Mouse (Mus musculus) intestine, postnatal 0 days (tissue): ENCODE results near the gene Usp3. TPM values are rescaled to one million over a fixed set of nuclear protein-coding genes. Genes with fewer than 3 reads are reported as not detected.
A peak's percentile ranks its signal among the peaks of the same experiment; 100 is the strongest.

Experiments used
- ATAC-seq: fragments of 200-750 bp; cut with Nextera tagmentation; 2 replicates; pipeline ENCODE4 v1.8.0; 2017; ENCODE audit warnings: mild to moderate bottlenecking, moderate TSS enrichment, moderate library complexity
- H3K27ac ChIP-seq: fragments of 300-500 bp; sonication (generic); 2 replicates; pipeline ENCODE4 v1.5.1; 2014; ENCODE audit warnings: mild to moderate bottlenecking, low read depth, low read length, moderate library complexity
- H3K27me3 ChIP-seq: fragments of 300-500 bp; sonication (generic); replicated peaks from 2 replicates; pipeline ENCODE4 v1.6.1; 2014; ENCODE audit warnings: low read length, mixed read lengths; ENCODE audit not compliant: control insufficient read depth, insufficient read depth
- H3K36me3 ChIP-seq: fragments of 300-500 bp; sonication (generic); 2 replicates; pipeline ENCODE4 v1.6.1; 2014; ENCODE audit warnings: mild to moderate bottlenecking, moderate library complexity; ENCODE audit not compliant: control insufficient read depth, insufficient read depth
- H3K4me1 ChIP-seq: fragments of 300-500 bp; sonication (generic); replicated peaks from 2 replicates; pipeline ENCODE4 v1.6.1; 2014; ENCODE audit warnings: antibody characterized with exemption, low read length, mixed read lengths; ENCODE audit not compliant: control insufficient read depth, insufficient read depth
- H3K4me2 ChIP-seq: fragments of 300-500 bp; sonication (generic); replicated peaks from 2 replicates; pipeline ENCODE4 v1.6.1; 2014; ENCODE audit warnings: low read depth, mild to moderate bottlenecking, moderate library complexity
- H3K4me3 ChIP-seq: fragments of 300-500 bp; sonication (generic); 2 replicates; pipeline ENCODE4 v1.5.1; 2014; ENCODE audit warnings: low read depth, low read length
- H3K9ac ChIP-seq: fragments of 300-500 bp; sonication (generic); 2 replicates; pipeline ENCODE4 v1.6.1; 2014; ENCODE audit warnings: mild to moderate bottlenecking, low read depth, low read length
- H3K9me3 ChIP-seq: fragments of 300-500 bp; sonication (generic); 2 replicates; pipeline ENCODE4 v1.6.1; 2016; ENCODE audit warnings: mixed run types; ENCODE audit not compliant: control insufficient read depth
- CTCF ChIP-seq: sonication (generic); IDR thresholded peaks from 2 replicates; pipeline ENCODE4 v1.5.1; 2016; ENCODE audit warnings: low read depth, mild to moderate bottlenecking, control low read depth, antibody characterized with exemption, moderate library complexity
- WGBS: fragments of 180-500 bp; shearing (Covaris S2); extraction: QIAGEN DNeasy Blood & Tissue Kit; methylation state at CpG from one replicate; pipeline ENCODE4 v1.1.7; 2014; 5-methylcytosine and 5-hydroxymethylcytosine counted together
- polyA plus RNA-seq: library from polyadenylated mRNA; unstranded; fragments of >200 nt; fragmentation: Nextera tagmentation; extraction: Ambion mirVana; gene quantifications from 2 replicates; pipeline ENCODE4 v1.2.1, GENCODE M21; 2015

Usp3 gene
- polyA plus RNA-seq, 1 experiment from 2014 or later, result 63.5 TPM

GRCm38 (mm10) chr9:66606851-66607250, 13.9 kb upstream of the Usp3 start:
- Histone ChIP-seq H3K9ac (peak overlapping the region; percentile 43), H3K4me2 (peak overlapping the region; percentile 70), H3K4me1 (peaks cover 10% of the 10 kb centered on the region), H3K27me3 (no peaks in the 10 kb centered on the region), H3K4me3 (peak overlapping the region; percentile 26), H3K36me3 (no peaks in the 10 kb centered on the region), H3K27ac (peak overlapping the region; percentile 90), H3K9me3 (no peaks in the 10 kb centered on the region)
- ATAC-seq, result no peak; the same call in 1 of the 2 replicates
- WGBS, result 33% methylated on average over 12 of the region's 12 CpGs
- TF ChIP-seq CTCF, result no peak

- WGBS, result 31% methylated on average over 13 of the region's 13 CpGs
- TF ChIP-seq CTCF, result no peak
- Histone ChIP-seq H3K27ac (peak overlapping the region; percentile 90), H3K36me3 (no peaks in the 10 kb centered on the region), H3K4me1 (peaks cover 10% of the 10 kb centered on the region), H3K4me2 (peak overlapping the region; percentile 70), H3K9me3 (no peaks in the 10 kb centered on the region), H3K27me3 (no peaks in the 10 kb centered on the region), H3K4me3 (peak overlapping the region; percentile 26), H3K9ac (peak overlapping the region; percentile 43)
- peak; percentile 94 for ATAC-seq
Observed at GRCm38 (mm10) chr9:66605876-66606750, 13.2 kb upstream of the Usp3 start.

GRCm38 (mm10) chr9:66604349-66605206, 11.6 kb upstream of the Usp3 start:
- H3K27me3 ChIP-seq, result no peaks in the 10 kb centered on the region
- H3K9ac ChIP-seq, result no peak overlapping the region
- no peaks in the 10 kb centered on the region for H3K36me3 ChIP-seq
- no peak overlapping the region for H3K4me2 ChIP-seq
- H3K4me3 ChIP-seq, result no peak overlapping the region
- TF ChIP-seq CTCF, result no peak
- ATAC-seq, result no peak
- peaks cover 10% of the 10 kb centered on the region for H3K4me1 ChIP-seq
- 75% methylated on average over 8 of the region's 8 CpGs for WGBS
- H3K9me3 ChIP-seq, result no peaks in the 10 kb centered on the region
- no peak overlapping the region for H3K27ac ChIP-seq

GRCm38 (mm10) chr9:66603907-66604306, 11.0 kb upstream of the Usp3 start:
- no peak for ATAC-seq
- Histone ChIP-seq H3K36me3 (no peaks in the 10 kb centered on the region), H3K9me3 (no peaks in the 10 kb centered on the region), H3K4me2 (no peak overlapping the region), H3K27me3 (no peaks in the 10 kb centered on the region), H3K27ac (no peak overlapping the region), H3K9ac (no peak overlapping the region), H3K4me3 (no peak overlapping the region), H3K4me1 (peaks cover 10% of the 10 kb centered on the region)
- no peak for TF ChIP-seq CTCF
- WGBS, result 63% methylated on average over 1 of the region's 1 CpGs

DNA sequence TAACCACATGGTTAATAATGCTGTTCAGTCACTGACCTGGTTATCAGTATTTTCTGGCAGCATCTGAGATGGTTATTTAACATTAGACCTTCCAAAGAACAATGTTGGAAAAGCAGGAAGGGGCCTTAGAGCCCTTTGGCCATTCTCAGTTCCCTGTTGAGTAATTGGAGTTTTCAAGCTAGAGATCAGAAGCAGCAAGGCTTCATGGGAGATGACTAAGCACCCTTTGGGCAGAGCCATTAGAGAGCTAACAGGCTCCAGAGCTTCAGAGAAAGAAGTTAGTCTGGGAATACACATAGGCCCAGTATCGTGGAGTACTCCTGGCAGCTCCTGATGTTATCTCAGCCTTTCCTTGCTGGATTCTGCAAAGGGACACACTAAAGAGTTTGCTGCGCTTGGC, 8.1 kb upstream of the Usp3 start:
- no peak for TF ChIP-seq CTCF

DNA sequence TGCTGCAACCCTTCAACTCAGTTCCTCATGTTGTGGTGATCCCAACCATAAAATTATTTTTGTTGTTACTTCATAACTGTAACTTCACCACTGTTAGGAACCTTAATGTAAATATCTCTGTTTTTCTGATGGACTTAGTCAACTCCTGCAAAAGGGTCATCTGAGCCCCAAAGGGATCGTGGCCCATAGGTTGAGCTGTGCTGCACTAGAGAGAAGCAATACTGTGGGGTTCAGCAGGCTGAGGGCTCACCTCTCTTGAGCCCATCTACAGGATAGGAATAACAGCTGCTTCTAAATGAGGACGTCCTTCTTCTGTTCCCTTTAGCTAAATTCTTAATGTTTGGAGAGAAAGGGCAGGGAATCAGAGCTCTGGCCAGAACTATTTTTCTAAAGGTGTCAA, 7.6 kb upstream of the Usp3 start:
- Histone ChIP-seq H3K9me3 (no peaks in the 10 kb centered on the region), H3K4me1 (peaks cover 8% of the 10 kb centered on the region; the same call in 1 of the 2 replicates), H3K36me3 (no peaks in the 10 kb centered on the region), H3K4me2 (no peak overlapping the region), H3K27ac (no peak overlapping the region), H3K4me3 (no peak overlapping the region), H3K9ac (no peak overlapping the region), H3K27me3 (no peaks in the 10 kb centered on the region)
- ATAC-seq, result no peak
- no peak for TF ChIP-seq CTCF
- 91% methylated on average over 2 of the region's 2 CpGs for WGBS

More for the DNA sequence above, 8.1 kb upstream of the Usp3 start:
- Histone ChIP-seq H3K4me2 (no peak overlapping the region), H3K9ac (no peak overlapping the region), H3K9me3 (no peaks in the 10 kb centered on the region), H3K36me3 (no peaks in the 10 kb centered on the region), H3K27ac (no peak overlapping the region), H3K27me3 (no peaks in the 10 kb centered on the region), H3K4me1 (peaks cover 10% of the 10 kb centered on the region; the same call in 1 of the 2 replicates), H3K4me3 (no peak overlapping the region)
- ATAC-seq, result no peak
- WGBS, result 60% methylated on average over 2 of the region's 2 CpGs
